Comparison of ENCODE assay signal across 8 mouse cellular contexts in genomic region chr16:25039904-25040303, GRCm38 (mm10).
A peak's percentile ranks its signal among the peaks of the same experiment; 100 is the strongest.
DNase-seq lines count a peak whose midpoint lies in the region; ATAC-seq and TF ChIP-seq lines count a peak whose summit lies in the region.

No protein-coding gene starts in this region.

- no peaks in the 10 kb centered on the region for H3K36me3 ChIP-seq in hindbrain, embryonic 14.5 days (replicated peaks; ENCODE audit: control insufficient read depth, insufficient read depth)
- no peaks in the 10 kb centered on the region for H3K36me3 ChIP-seq in hindbrain, embryonic 12.5 days
- no peaks in the 10 kb centered on the region for H3K36me3 ChIP-seq in E14TG2a.4 (ENCODE audit: insufficient read depth, low read length)
- H3K36me3 ChIP-seq in neural tube, embryonic 15.5 days = no peaks in the 10 kb centered on the region

- peak; percentile 43; the same call in 1 of the 2 replicates for ATAC-seq in hindbrain, embryonic 14.5 days (ENCODE audit: low FRiP score)
- ATAC-seq in hindbrain, embryonic 12.5 days (ENCODE audit: low FRiP score) = no peak
- ATAC-seq in neural tube, embryonic 15.5 days (ENCODE audit: low FRiP score) = no peak

- DNase-seq in hindbrain, embryonic 14.5 days (ENCODE audit: low spot score) = no peak
- DNase-seq in embryo, embryonic 9.5 days (ENCODE audit: extremely low spot score) = peak; percentile 31
- DNase-seq in left cerebral cortex, postnatal 4 days = peak; percentile 90
- no peak for DNase-seq in heart, adult 18-20 months
- DNase-seq in thymus, postnatal 4 days = no peak

- 60% methylated on average over 10 of the region's 10 CpGs for WGBS in hindbrain, embryonic 14.5 days
- WGBS in hindbrain, embryonic 12.5 days = 53% methylated on average over 10 of the region's 10 CpGs
- WGBS in neural tube, embryonic 15.5 days = 64% methylated on average over 10 of the region's 10 CpGs

- no peak for TF ChIP-seq CTCF in E14TG2a.4 (conservative IDR thresholded peaks at IDR 0.05; ENCODE audit: low read length)

- no peak overlapping the region for H3K27ac ChIP-seq in hindbrain, embryonic 14.5 days
- no peak overlapping the region for H3K27ac ChIP-seq in hindbrain, embryonic 12.5 days
- H3K27ac ChIP-seq in neural tube, embryonic 15.5 days (replicated peaks) = no peak overlapping the region

- no peak overlapping the region for H3K9ac ChIP-seq in hindbrain, embryonic 14.5 days
- H3K9ac ChIP-seq in hindbrain, embryonic 12.5 days = no peak overlapping the region
- no peak overlapping the region for H3K9ac ChIP-seq in neural tube, embryonic 15.5 days (replicated peaks)

- intact Hi-C loops in left cerebral cortex, postnatal 4 days (cut with DNase I) = no loop called here

- no peak overlapping the region for H3K4me3 ChIP-seq in hindbrain, embryonic 14.5 days (replicated peaks; ENCODE audit: low read length)
- H3K4me3 ChIP-seq in hindbrain, embryonic 12.5 days = no peak overlapping the region
- H3K4me3 ChIP-seq in E14TG2a.4 (replicated peaks; ENCODE audit: low read length) = peak overlapping the region; percentile 20; the same call in 1 of the 2 replicates
- no peak overlapping the region for H3K4me3 ChIP-seq in neural tube, embryonic 15.5 days (replicated peaks)

- no peak overlapping the region for H3K4me2 ChIP-seq in hindbrain, embryonic 14.5 days (replicated peaks)
- no peak overlapping the region for H3K4me2 ChIP-seq in hindbrain, embryonic 12.5 days (replicated peaks)
- no peak overlapping the region for H3K4me2 ChIP-seq in neural tube, embryonic 15.5 days

- no peaks in the 10 kb centered on the region for H3K4me1 ChIP-seq in hindbrain, embryonic 14.5 days (replicated peaks; ENCODE audit: control insufficient read depth, insufficient read depth, low read length)
- H3K4me1 ChIP-seq in hindbrain, embryonic 12.5 days = no peaks in the 10 kb centered on the region
- peaks cover 65% of the 10 kb centered on the region for H3K4me1 ChIP-seq in E14TG2a.4 (replicated peaks; ENCODE audit: low read depth, low read length)
- peaks cover 11% of the 10 kb centered on the region; the same call in 1 of the 2 replicates for H3K4me1 ChIP-seq in neural tube, embryonic 15.5 days

- H3K9me3 ChIP-seq in hindbrain, embryonic 14.5 days (ENCODE audit: control insufficient read depth, low read length) = no peaks in the 10 kb centered on the region
- H3K9me3 ChIP-seq in hindbrain, embryonic 12.5 days (replicated peaks) = no peaks in the 10 kb centered on the region
- no peaks in the 10 kb centered on the region for H3K9me3 ChIP-seq in E14TG2a.4 (ENCODE audit: low read length)
- H3K9me3 ChIP-seq in neural tube, embryonic 15.5 days (replicated peaks) = no peaks in the 10 kb centered on the region

- no peaks in the 10 kb centered on the region for H3K27me3 ChIP-seq in hindbrain, embryonic 14.5 days (ENCODE audit: control insufficient read depth, insufficient read depth, low read length)
- H3K27me3 ChIP-seq in hindbrain, embryonic 12.5 days = no peaks in the 10 kb centered on the region
- H3K27me3 ChIP-seq in E14TG2a.4 (ENCODE audit: insufficient read depth, low read length) = 0 out of 2 replicates have a peak, but pooled peaks cover 4% of the 10 kb centered on the region
- H3K27me3 ChIP-seq in neural tube, embryonic 15.5 days (replicated peaks) = no peaks in the 10 kb centered on the region

Comparison
In these comparisons a context has a peak if more than half of its experiments do, and no peak if none do; other contexts are left out.
1. DNase-seq: peak in embryo, embryonic 9.5 days (single experiment) and left cerebral cortex, postnatal 4 days (single experiment); none in hindbrain, embryonic 14.5 days (single experiment), heart, adult 18-20 months (0 of 2) and thymus, postnatal 4 days (single experiment).